Mouse (Mus musculus) cerebellum, postnatal 4 days (tissue): ENCODE data around the gene Grin1.

Experiments
- DNase-seq, 2 experiments: peaks; one replicate each; pipeline ENCODE4 v3.0.0; 2022; ENCODE audit warnings: low spot score in 2 of 2, mixed read lengths in 1 of 2

Gene Grin1

GRCm38 (mm10) chr2:25318971-25319773, at the start of gene Grin1:
Grin1 (minus strand) TSS chr2:25319187.
- peak in 1 of 2 experiments; percentile 77 for DNase-seq

DNA sequence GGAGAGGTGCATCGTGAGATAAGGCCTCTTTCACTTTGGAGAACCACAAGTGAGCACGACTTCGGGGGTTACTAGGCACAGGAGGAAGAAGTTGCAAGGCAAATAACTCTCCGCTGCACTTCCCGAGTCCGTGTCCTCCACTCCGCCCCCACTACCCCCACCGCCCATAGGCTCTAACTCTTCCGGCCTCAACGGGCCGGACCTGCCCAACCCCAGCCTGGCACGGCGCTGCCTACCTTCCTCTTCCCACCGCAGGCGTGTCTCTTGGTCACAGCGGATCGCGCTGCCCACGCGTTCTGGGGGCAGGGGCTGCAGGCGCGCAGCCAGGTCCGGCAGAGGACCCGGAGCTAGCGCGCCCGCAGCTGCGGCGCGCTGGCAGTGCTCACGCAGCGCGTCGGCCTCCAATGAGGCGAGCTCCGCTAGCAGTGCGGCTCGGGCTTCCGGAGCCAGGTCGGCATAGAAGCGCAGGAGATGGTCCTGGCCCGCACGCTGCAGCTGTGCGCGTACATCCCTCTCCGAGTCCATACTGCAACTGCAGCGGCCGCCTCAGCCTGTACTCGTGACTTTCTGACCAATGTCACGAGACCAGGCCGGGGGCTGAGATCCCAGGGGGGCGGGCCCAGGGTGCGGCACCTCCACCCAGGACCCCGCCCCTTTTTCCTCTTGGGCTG, 46.2 kb upstream of the Grin1 start, which contains the start of gene Uap1l1:
Uap1l1 (minus strand) TSS at position 592 of the 671 bp plus-strand sequence.
- peak in 1 of 2 experiments; percentile 54 for DNase-seq

DNA sequence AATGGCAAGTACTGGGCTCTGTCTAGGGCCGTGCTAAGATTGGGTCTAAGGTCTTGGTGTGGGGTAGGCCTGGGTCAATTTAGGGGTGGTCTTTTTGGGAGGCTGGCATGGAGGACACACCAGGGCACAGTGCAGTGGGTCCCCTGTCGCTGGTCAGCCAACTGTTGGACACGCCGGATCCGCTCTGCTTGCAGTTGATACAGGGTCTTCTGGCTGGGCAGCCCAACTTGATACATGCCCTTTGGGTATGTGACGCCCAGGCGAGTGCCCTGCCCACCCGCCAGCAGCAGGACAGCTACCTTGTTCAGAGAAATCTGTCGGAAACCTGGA, 45.7 kb upstream of the Grin1 start:
- DNase-seq: no peak

GRCm38 (mm10) chr2:25364313-25364712, 45.3 kb upstream of the Grin1 start:
- DNase-seq: no peak

DNA sequence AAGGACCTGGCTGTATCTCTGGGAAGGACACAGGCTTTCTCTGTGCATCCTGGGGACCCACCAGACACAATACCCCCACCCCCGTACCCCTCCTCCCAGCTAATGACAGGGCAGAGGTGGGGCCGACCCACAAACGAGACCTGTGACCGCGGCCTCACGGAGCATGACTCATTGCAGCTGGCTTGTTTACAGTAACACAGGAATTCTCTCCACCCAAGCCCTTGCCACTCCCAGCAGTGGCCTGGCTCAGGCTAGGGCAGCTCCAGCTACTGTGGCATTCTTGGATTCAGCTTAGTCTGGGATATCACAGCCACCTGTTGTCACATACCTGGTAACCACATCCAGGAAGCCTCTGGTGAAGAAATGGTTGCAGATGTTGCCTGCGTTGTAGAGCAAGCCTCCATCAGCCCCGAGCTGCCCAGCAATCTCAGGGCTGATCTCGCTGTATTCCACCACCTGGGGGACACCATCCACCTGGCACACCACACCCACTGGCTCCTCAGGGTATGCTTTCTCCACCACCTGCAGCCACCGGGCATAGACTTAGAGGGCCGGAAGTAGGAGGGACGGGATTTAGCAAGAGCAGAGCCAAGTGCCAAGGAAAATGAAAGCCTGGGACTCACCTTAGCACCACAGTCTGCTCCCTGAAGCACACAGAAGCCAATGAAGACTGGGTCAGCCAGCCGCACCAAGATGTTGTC, 44.6 kb upstream of the Grin1 start:
- no peak for DNase-seq

- no peak for DNase-seq
Observed at GRCm38 (mm10) chr2:25359848-25360247, 40.9 kb upstream of the Grin1 start.

DNA sequence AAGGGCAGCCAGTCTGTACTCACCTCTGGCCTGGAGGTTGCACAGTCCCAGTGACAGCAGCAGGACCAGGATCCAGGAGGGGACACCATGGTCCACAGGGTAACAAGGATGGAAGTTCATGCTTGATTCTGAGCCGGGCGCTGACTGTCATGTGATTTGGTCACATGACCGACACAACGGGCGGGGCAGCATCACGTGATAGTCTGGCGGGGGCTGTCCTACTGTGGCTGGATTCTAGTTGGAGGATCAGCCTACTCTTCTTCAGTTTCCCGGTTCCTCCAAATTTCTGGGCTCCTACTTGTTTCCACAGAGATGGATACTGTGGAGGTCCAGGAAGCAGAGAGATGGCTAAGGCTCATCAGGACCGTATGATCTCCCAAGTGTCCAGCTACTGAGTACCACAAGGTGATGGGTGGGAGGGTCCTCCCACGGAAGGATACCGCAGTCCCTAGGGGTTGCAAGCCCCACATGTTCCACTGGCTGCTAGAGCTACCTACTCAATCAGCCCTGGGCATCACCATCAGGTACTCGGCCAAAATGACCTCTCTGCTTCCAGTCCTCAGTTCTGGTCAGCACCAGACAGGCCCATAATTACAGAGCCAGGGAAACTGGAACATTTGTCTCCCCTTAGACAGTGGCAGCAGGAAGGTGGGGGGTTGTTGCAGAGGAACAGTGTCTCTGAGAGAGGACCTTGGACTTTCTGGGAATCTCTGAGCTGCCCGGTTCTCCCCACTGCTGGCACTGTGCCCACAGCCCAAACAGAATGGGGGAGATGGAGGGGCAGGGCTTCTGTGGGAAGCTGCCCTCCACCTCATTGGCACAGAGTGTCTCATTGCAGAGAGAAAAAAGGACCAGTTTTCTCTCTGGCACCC, 37.5 kb upstream of the Grin1 start, which contains the start of gene Dpp7:
Dpp7 (minus strand) TSS at position 152 of the 872 bp plus-strand sequence.
- DNase-seq: peak; percentile 67 to 79

- no peak for DNase-seq
Observed at GRCm38 (mm10) chr2:25355419-25356066, 36.6 kb upstream of the Grin1 start.

DNA sequence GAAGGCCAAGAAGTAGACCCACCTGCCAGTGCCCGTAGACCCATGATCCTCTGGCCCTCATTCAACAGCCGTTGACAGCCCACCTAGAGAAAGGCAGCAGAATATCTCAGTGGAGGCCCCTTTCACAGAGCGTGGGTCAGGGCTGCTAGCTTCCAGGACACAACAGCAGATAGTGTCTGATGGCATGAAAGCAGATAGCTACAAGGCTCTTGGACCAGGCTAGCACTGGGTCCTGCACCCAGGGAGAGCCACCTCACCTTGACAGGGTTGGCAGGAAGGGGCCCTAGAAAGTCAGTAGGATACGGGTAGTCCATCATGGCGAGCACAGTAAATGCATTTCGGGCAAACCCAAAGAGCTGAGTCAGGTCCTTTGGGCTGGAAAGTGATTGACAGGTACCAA, 35.2 kb upstream of the Grin1 start:
- DNase-seq: no peak

DNA sequence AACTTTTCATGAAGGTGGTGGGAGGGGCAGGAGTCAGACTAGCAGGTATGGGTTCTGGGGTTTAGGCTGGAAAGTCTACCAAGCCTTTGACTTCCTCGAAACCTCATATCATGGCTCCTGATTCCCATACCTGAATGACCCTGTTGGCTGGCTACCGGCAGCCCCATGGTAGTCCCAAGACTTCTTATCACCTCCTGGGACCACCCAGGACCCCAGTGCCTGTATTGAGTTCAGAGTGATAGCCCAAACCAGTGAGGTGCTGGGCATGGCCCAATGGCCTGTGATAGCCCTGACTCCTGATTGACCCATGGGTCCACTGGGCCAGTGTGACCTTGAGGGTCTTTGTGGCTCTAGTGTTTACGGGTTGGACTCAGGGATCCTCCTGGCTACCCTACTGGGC, 31.7 kb upstream of the Grin1 start:
- DNase-seq: no peak

DNA sequence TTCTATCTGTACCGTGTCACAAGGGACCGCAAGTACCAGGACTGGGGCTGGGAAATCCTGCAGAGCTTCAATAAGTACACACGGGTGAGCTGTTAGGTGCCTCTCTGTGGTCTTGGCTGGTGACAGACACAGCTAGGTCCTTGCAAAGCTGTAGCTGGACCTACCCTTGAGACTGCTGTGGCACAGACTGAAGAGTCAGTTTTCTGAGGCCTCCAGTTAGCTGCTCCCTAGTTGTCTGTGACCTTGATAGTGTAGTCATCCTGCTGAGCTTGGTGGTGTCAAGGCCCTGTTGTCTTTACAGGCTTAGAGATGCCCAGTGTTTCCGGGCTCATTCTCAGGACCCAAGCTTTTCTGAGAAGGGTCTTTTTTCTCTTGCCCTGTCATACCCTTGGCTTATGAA, 30.5 kb upstream of the Grin1 start:
- DNase-seq: no peak

DNA sequence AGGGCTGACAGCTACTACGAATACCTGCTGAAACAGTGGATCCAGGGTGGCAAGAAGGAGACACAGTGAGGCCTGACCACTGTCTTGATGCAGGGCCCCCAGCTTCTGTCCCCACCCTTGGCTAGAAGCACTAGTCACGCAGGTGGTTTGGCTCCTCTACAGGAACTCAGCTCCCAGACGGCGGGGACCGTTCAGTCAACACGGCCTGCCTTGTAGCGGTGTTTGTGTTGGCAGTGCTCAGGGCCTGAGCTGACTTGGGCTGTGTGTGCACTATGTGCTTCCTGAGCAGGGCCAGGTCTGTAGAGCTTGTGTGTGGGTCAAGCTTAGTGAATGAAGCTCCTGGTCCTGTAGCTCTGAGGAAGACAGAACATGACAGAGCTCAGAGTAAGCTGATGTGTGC, 29.2 kb upstream of the Grin1 start:
- DNase-seq: no peak

GRCm38 (mm10) chr2:25338303-25338702, 19.3 kb upstream of the Grin1 start:
- DNase-seq: no peak

- no peak for DNase-seq
Observed at GRCm38 (mm10) chr2:25333569-25333968, 14.6 kb upstream of the Grin1 start.

DNA sequence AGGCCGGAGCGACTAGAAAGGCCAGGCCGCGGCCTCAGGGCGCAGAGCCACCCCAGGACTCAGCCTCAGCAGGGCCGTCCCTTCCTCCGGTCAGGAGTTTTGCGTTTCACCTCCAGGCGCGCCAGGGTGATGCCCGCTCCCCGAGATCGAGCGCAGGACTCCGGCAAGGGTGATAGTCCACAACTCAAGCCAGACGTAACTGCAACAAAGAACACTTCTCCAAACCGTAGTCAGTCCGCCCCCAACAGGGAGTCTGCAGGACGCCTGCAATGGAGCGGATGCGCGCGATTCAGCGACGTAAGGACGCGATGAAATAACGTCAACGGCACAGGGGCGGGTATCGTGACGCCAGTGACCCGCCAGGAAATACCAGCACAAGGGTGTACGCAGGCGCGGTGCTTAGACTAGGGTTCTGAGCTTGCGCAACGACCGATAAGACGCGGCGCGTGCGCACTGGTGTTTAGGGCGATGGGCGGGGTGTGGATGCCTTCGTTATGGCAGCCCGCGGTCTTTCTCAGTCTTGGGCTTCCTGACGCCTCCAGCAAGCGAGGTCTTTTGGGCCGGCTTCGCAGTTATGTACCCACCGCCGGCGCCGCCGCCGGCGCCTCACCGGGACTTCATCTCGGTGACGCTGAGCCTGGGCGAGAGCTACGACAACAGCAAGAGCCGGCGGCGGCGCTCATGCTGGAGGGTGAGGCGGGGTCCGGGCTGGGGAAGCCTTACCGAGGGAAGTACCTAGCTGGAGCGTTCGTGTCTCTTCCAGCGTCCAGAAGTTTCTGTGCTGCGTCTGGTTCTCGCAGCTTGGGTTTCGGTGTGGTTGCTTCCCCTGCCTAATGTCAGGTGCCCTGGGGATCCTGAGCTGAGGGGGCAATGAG, 13.5 kb upstream of the Grin1 start, which contains the start of gene Man1b1:
Man1b1 (plus strand) TSS at position 53 of the 875 bp plus-strand sequence.
- DNase-seq: peak; percentile 98

- no peak for DNase-seq
Observed at GRCm38 (mm10) chr2:25331470-25331869, 12.5 kb upstream of the Grin1 start.

- DNase-seq: peak in 1 of 2 experiments; percentile 53
Observed at GRCm38 (mm10) chr2:25328440-25328839, 9.5 kb upstream of the Grin1 start.

DNA sequence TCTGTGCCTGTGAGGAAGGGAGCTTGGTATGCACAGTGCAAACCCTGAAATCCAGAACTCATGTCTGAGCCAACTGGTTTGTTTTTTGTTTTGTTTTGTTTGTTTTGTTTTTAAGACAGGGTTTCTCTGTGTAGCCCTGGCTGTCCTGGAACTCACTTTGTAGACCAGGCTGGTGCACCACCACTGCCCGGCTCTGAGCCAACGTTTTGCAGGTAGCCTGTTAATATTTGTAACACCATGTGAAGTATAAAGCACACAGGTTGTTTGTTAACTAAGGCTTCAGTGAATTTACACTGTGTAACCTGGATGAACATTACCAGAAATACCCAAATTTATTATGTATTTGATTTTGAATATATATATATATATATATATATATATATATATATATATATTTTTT, 7.0 kb upstream of the Grin1 start:
- DNase-seq: no peak

DNA sequence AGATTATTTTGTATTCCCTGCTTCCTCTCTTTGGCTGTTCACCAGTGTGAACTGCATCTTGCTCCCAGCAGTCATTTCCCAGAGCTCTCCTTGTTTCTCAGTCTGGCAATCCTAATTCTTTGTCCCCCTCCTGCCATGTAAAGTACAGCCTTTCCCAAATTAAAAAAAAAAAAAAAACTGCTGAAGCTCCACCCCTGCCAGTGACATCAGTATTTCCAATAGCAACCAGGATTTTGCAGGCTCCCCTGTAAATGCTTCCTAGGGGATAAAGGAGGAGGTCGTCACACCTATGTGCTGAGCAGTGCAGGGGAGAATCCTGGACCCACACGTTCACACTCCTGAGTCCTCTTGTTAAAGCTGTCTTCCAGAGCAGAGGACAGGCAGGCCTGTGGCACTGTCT, 1.1 kb upstream of the Grin1 start:
- no peak for DNase-seq
